Mouse (Mus musculus) hematopoietic stem cell, adult 5-6 weeks (primary cell): ENCODE measurements around the gene Uqcrh. TPM values are rescaled to one million over a fixed set of nuclear protein-coding genes. Genes with fewer than 3 reads are reported as not detected.

Experiments
- total RNA-seq: library from RNA; stranded (forward); fragments of 172-1452, 232-1000 nt; gene quantifications from 2 replicates; pipeline ENCODE4 v1.2.3, GENCODE M21; 2017

Uqcrh gene
- total RNA-seq, 1 experiment from 2014 or later, result 259 TPM

Other genes starting within 250 kb of the Uqcrh start
- gene Mob3c, start 247.0 kb downstream of the Uqcrh start, total RNA-seq, result 14.8 and 18.8 TPM in 2 replicates
- 40.2 and 48.3 TPM in 2 replicates for gene Mknk1, start 235.9 kb downstream of the Uqcrh start, total RNA-seq
- gene Kncn, start 190.7 kb downstream of the Uqcrh start, total RNA-seq, result not detected in 2 replicates
- gene 6430628N08Rik, start 184.4 kb downstream of the Uqcrh start, total RNA-seq, result not detected in 2 replicates
- not detected in 2 replicates for gene Dmbx1, start 135.1 kb downstream of the Uqcrh start, total RNA-seq
- gene Faah, start 57.1 kb downstream of the Uqcrh start, total RNA-seq, result 10.6 and 20.4 TPM in 2 replicates
- gene Nsun4, start 21.2 kb downstream of the Uqcrh start, total RNA-seq, result 12.1 and 21.3 TPM in 2 replicates
- 11.8 and 20.5 TPM in 2 replicates for gene Lrrc41, start 198 bp upstream of the Uqcrh start, total RNA-seq
- 16.8 and 17.9 TPM in 2 replicates for gene Rad54l, start 48.6 kb upstream of the Uqcrh start, total RNA-seq
- 14.2 and 21.8 TPM in 2 replicates for gene Pomgnt1, start 48.8 kb upstream of the Uqcrh start, total RNA-seq
- 2.7 and 2.9 TPM in 2 replicates for gene Lurap1, start 76.3 kb upstream of the Uqcrh start, total RNA-seq
- gene Tspan1, start 92.5 kb upstream of the Uqcrh start, total RNA-seq, result not detected in 2 replicates
- gene 1700042G07Rik, start 98.3 kb upstream of the Uqcrh start, total RNA-seq, result not detected in 2 replicates
- not detected in 2 replicates for gene Gm49337, start 98.3 kb upstream of the Uqcrh start, total RNA-seq
- gene Pik3r3, start 146.5 kb upstream of the Uqcrh start, total RNA-seq, result 0.75 and 3.7 TPM in 2 replicates